Mouse (Mus musculus): ENCODE data around the gene Tmem30c. TPM values are rescaled to one million over a fixed set of nuclear protein-coding genes. Genes with fewer than 3 reads are reported as not detected.

Tmem30c gene
- polyA plus RNA-seq (2015; fragmentation: Nextera tagmentation; extraction: Ambion mirVana): 0.05 and 0.06 TPM in 2 replicates

DNA sequence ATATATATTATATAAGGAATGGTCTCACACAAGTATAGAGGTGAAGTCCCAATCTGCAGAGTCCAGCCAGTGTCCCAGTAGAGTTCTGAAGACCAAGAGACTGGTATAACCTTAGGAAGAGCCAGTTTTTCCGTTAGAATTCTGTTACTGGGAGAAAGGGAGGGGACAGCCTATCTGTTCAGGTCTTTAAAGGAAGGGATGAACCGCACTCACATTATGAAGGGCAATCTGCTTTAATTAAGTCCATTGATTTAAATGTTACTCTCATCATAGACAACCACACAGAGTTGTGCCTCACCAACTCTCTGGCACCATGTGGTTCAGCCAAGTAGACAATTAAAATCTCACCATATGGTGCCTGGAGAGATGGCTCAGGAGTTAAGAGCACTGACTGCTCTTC, at the start of gene Tmem30c:
Tmem30c (minus strand) TSS at position 101 of the 400 bp plus-strand sequence.
- no peak for ATAC-seq (ENCODE audit: insufficient read depth, low FRiP score, low read depth)
- WGBS: 75% methylated on average over 2 of the region's 2 CpGs

GRCm38 (mm10) chr16:57340613-57340898, 47.9 kb upstream of the Tmem30c start:
- 63% methylated on average over 5 of the region's 5 CpGs for WGBS
- Histone ChIP-seq H3K36me3 (no peaks in the 10 kb centered on the region), H3K27me3 (replicated peaks) (no peaks in the 10 kb centered on the region), H3K4me3 (replicated peaks) (no peak overlapping the region), H3K9ac (no peak overlapping the region), H3K27ac (no peak overlapping the region), H3K4me2 (no peak overlapping the region), H3K4me1 (no peaks in the 10 kb centered on the region), H3K9me3 (no peaks in the 10 kb centered on the region)
- ATAC-seq (ENCODE audit: insufficient read depth, low FRiP score, low read depth): no peak

More for the DNA sequence above, at the start of gene Tmem30c:
- Histone ChIP-seq H3K9me3 (no peaks in the 10 kb centered on the region), H3K4me1 (no peaks in the 10 kb centered on the region), H3K36me3 (no peaks in the 10 kb centered on the region), H3K4me3 (replicated peaks) (no peak within 1 kb of the TSS), H3K4me2 (no peak within 1 kb of the TSS), H3K27ac (no peak within 1 kb of the TSS), H3K9ac (no peak within 1 kb of the TSS), H3K27me3 (replicated peaks) (no peaks in the 10 kb centered on the region)

- Histone ChIP-seq H3K36me3 (no peaks in the 10 kb centered on the region), H3K4me2 (no peak overlapping the region), H3K9me3 (no peaks in the 10 kb centered on the region), H3K4me3 (replicated peaks) (no peak overlapping the region), H3K27ac (no peak overlapping the region), H3K4me1 (no peaks in the 10 kb centered on the region), H3K9ac (no peak overlapping the region), H3K27me3 (replicated peaks) (no peaks in the 10 kb centered on the region)
- ATAC-seq (ENCODE audit: insufficient read depth, low FRiP score, low read depth): no peak
- 88% methylated on average over 8 of the region's 8 CpGs for WGBS
These were observed 47.3 kb upstream of the Tmem30c start for GRCm38 (mm10) chr16:57339765-57340612.

- Histone ChIP-seq H3K9me3 (no peaks in the 10 kb centered on the region), H3K27me3 (replicated peaks) (no peaks in the 10 kb centered on the region), H3K4me1 (no peaks in the 10 kb centered on the region), H3K36me3 (no peaks in the 10 kb centered on the region), H3K4me3 (replicated peaks) (no peak overlapping the region), H3K4me2 (no peak overlapping the region), H3K9ac (no peak overlapping the region), H3K27ac (no peak overlapping the region)
- 51% methylated on average over 11 of the region's 11 CpGs for WGBS
- ATAC-seq (ENCODE audit: insufficient read depth, low FRiP score, low read depth): no peak
These were observed 44.2 kb upstream of the Tmem30c start for GRCm38 (mm10) chr16:57336770-57337423.

DNA sequence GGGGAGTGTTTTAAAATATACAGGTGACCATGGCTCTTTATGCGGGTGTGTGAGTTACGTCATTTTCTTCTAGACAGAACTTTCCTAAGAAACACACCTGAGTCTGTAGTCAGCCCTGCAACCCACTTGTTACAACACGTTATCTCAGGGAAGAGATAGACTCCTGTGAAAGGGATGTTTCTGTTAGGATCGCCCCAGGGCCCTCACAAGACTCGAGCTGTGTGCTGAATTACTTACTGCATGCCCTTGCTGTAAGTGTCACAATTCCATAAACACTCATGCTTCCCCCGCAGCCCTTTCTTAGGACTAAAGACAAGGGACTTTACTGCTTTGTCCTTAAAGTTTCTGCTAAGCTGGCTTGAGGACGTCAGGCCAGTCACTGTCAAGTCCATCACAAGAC, 39.6 kb upstream of the Tmem30c start:
- 58% methylated on average over 7 of the region's 7 CpGs for WGBS
- no peaks in the 10 kb centered on the region for H3K9me3 ChIP-seq
- no peaks in the 10 kb centered on the region for H3K36me3 ChIP-seq
- no peaks in the 10 kb centered on the region for H3K27me3 ChIP-seq (replicated peaks)
- H3K9ac ChIP-seq: no peak overlapping the region
- H3K27ac ChIP-seq: no peak overlapping the region
- H3K4me1 ChIP-seq: no peaks in the 10 kb centered on the region
- H3K4me3 ChIP-seq (replicated peaks): no peak overlapping the region
- H3K4me2 ChIP-seq: no peak overlapping the region
- ATAC-seq (ENCODE audit: insufficient read depth, low FRiP score, low read depth): no peak

DNA sequence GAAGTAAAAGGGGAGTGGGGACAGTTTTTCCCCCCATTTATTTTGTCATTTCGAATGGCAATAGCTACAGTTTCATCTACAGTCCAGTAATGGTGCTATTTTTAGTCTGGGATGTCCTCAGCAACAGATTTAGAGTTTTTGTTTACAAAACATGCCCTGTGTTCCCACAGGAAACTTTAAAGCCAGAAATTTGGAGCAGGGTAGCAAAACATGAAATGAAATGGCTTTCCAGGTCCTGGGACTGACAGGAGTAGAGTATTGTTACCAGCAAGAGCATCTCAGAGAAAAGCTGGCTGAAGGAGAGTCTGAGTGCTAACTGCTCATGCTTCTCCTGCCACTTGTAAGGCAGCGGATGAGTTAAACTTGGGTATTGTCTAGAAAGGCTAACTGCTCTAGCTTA, 37.4 kb upstream of the Tmem30c start:
- no peak overlapping the region for H3K4me3 ChIP-seq (replicated peaks)
- H3K9ac ChIP-seq: no peak overlapping the region
- no peak for ATAC-seq (ENCODE audit: insufficient read depth, low FRiP score, low read depth)
- H3K36me3 ChIP-seq: no peaks in the 10 kb centered on the region
- no peaks in the 10 kb centered on the region for H3K4me1 ChIP-seq
- H3K27ac ChIP-seq: no peak overlapping the region
- no peaks in the 10 kb centered on the region for H3K9me3 ChIP-seq
- H3K27me3 ChIP-seq (replicated peaks): no peaks in the 10 kb centered on the region
- 75% methylated on average over 2 of the region's 2 CpGs for WGBS
- no peak overlapping the region for H3K4me2 ChIP-seq

- no peaks in the 10 kb centered on the region for H3K4me1 ChIP-seq
- H3K9ac ChIP-seq: no peak overlapping the region
- H3K4me3 ChIP-seq (replicated peaks): no peak overlapping the region
- H3K27me3 ChIP-seq (replicated peaks): no peaks in the 10 kb centered on the region
- H3K4me2 ChIP-seq: no peak overlapping the region
- 79% methylated on average over 8 of the region's 8 CpGs for WGBS
- no peaks in the 10 kb centered on the region for H3K36me3 ChIP-seq
- no peaks in the 10 kb centered on the region for H3K9me3 ChIP-seq
- no peak overlapping the region for H3K27ac ChIP-seq
- ATAC-seq (ENCODE audit: insufficient read depth, low FRiP score, low read depth): no peak
These were observed 36.4 kb upstream of the Tmem30c start for GRCm38 (mm10) chr16:57329028-57329427.

DNA sequence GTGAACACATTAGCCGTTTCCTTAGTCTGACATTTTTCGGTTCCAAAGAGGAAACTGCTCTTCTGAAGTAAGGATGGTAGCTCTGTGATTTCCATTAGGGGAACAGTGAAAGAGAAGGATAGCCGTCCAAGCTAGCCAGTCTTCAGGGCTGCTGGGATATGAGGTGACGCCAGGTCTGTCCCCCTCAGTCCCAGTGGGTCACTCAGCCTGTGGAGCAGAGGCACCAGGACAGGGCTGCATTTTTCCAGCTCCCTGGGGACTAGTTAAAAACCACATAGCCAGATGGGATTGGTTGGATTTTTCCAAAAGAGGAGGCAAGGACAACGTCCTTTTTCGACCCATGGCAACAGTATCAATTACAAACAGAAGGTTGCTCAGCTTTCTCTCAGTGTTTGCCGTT, 34.3 kb upstream of the Tmem30c start:
- no peaks in the 10 kb centered on the region for H3K9me3 ChIP-seq
- no peaks in the 10 kb centered on the region for H3K36me3 ChIP-seq
- H3K4me3 ChIP-seq (replicated peaks): no peak overlapping the region
- no peaks in the 10 kb centered on the region for H3K4me1 ChIP-seq
- H3K27ac ChIP-seq: no peak overlapping the region
- no peak overlapping the region for H3K4me2 ChIP-seq
- no peak overlapping the region for H3K9ac ChIP-seq
- H3K27me3 ChIP-seq (replicated peaks): no peaks in the 10 kb centered on the region
- no peak for ATAC-seq (ENCODE audit: insufficient read depth, low FRiP score, low read depth)
- WGBS: 79% methylated on average over 7 of the region's 7 CpGs

- Histone ChIP-seq H3K36me3 (no peaks in the 10 kb centered on the region), H3K4me2 (no peak overlapping the region), H3K4me3 (replicated peaks) (no peak overlapping the region), H3K9me3 (no peaks in the 10 kb centered on the region), H3K27me3 (replicated peaks) (no peaks in the 10 kb centered on the region), H3K9ac (no peak overlapping the region), H3K4me1 (0 out of 2 replicates have a peak, but pooled peaks cover 8% of the 10 kb centered on the region), H3K27ac (no peak overlapping the region)
- no peak for ATAC-seq (ENCODE audit: insufficient read depth, low FRiP score, low read depth)
- WGBS: 77% methylated on average over 7 of the region's 7 CpGs
These were observed 26.8 kb upstream of the Tmem30c start for GRCm38 (mm10) chr16:57319284-57320124.

GRCm38 (mm10) chr16:57318637-57319125, 26.0 kb upstream of the Tmem30c start:
- no peak overlapping the region for H3K4me2 ChIP-seq
- no peaks in the 10 kb centered on the region for H3K36me3 ChIP-seq
- 0 out of 2 replicates have a peak overlapping the region, but pooled peaks have one; percentile 55 for H3K27ac ChIP-seq
- WGBS: 60% methylated on average over 8 of the region's 8 CpGs
- no peak for ATAC-seq (ENCODE audit: insufficient read depth, low FRiP score, low read depth)
- no peaks in the 10 kb centered on the region for H3K9me3 ChIP-seq
- no peaks in the 10 kb centered on the region for H3K27me3 ChIP-seq (replicated peaks)
- H3K4me3 ChIP-seq (replicated peaks): no peak overlapping the region
- 0 out of 2 replicates have a peak, but pooled peaks cover 8% of the 10 kb centered on the region for H3K4me1 ChIP-seq
- H3K9ac ChIP-seq: no peak overlapping the region

DNA sequence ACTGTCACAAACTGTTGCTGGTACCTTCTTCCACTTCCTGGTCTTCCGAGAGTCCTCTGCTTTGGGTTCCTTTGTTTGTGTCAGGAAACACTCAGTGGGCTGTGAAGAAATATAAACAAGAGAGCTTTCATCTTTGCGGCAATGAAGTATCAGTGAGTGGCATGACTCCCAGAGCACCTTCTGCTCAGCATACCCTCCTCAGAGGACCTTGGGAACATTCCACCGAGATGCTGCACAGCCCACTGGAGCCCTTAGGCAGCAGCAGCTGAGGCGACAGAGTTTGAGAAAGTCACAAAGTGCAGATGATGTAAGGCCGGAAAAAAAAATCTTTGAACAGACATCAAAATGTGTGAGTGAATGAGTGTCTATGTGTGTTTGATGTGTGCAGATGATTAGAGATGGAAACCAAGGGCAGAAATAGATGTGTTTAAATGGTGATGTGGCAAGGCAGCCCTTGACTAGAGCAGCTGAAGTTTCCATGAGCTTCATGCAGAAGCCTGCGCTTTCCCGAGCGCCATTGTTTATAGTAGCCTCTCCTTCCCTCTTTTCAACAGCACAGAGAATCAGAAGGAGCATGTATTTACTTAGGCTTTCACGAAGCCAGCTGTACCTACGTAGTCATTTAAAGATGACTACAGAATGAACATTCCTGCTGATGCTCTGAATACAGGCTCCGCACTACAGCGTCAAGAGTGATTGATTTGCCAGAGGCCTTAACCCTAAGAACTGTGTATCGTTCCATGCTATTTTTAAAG, 25.4 kb upstream of the Tmem30c start:
- Histone ChIP-seq H3K4me3 (replicated peaks) (no peak overlapping the region), H3K27ac (peak overlapping the region; percentile 55; the same call in 1 of the 2 replicates), H3K27me3 (replicated peaks) (no peaks in the 10 kb centered on the region), H3K9ac (no peak overlapping the region), H3K4me1 (0 out of 2 replicates have a peak, but pooled peaks cover 8% of the 10 kb centered on the region), H3K9me3 (no peaks in the 10 kb centered on the region), H3K36me3 (no peaks in the 10 kb centered on the region), H3K4me2 (no peak overlapping the region)
- ATAC-seq (ENCODE audit: insufficient read depth, low FRiP score, low read depth): peak; percentile 56; the same call in 1 of the 2 replicates
- WGBS: 29% methylated on average over 13 of the region's 13 CpGs

Data from stomach, embryonic 15.5 days (tissue).